Mouse (Mus musculus) cerebellum, postnatal 10 days (tissue): ENCODE results near the gene Ssbp3.
A peak's percentile ranks its signal among the peaks of the same experiment; 100 is the strongest.

Experiments used
- DNase-seq, 2 experiments: peaks; one replicate each; pipeline ENCODE4 v3.0.0; 2021; ENCODE audit warnings: mixed read lengths in 2 of 2

Ssbp3 gene

GRCm38 (mm10) chr4:107098375-107098774, 187.9 kb downstream of the Ssbp3 start:
- DNase-seq: no peak

- peak; percentile 63 to 72 for DNase-seq
These were observed 188.5 kb downstream of the Ssbp3 start for GRCm38 (mm10) chr4:107098791-107099525.
